Comparison of ENCODE assay signal across 15 mouse cellular contexts in the genomic region with DNA sequence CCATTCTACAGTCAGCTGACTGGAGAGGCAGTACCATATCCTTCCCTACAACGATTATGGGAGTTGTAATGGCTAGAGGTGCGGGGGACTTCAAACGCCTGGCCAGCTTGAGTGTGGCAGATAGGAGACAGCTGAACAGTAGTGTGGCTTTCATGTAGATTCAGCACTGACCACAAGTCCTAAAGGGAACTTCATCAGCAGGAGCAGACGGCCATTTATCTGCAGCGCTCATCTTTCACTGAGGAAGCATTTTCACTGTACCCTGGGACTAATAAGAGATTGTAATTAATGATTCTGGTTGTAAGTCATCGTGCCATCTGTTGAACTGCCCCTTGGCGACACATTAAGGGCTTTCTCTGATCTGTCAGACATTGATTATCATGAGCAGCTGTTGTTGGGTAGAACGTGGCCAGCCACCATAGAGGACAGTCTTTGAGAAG. TPM values are rescaled to one million over a fixed set of nuclear protein-coding genes. Genes with fewer than 3 reads are reported as not detected.
A peak's percentile ranks its signal among the peaks of the same experiment; 100 is the strongest.
DNase-seq lines count a peak whose midpoint lies in the region; ATAC-seq lines count a peak whose summit lies in the region.
"Had no signal": no experiment of that assay in that cellular context is flagged by ENCODE, and none has a peak within 500 bp of the region (broad histone marks: within the 10 kb centered on the region; RNA-seq: fewer than 3 reads in every experiment).

No protein-coding gene starts in this region.

- no peaks in the 10 kb centered on the region for H3K9me3 ChIP-seq in forebrain, embryonic 13.5 days (replicated peaks)
- no peaks in the 10 kb centered on the region for H3K9me3 ChIP-seq in forebrain, embryonic 12.5 days
- H3K9me3 ChIP-seq in midbrain, embryonic 14.5 days (ENCODE audit: control insufficient read depth, low read length) = no peaks in the 10 kb centered on the region
- no peaks in the 10 kb centered on the region for H3K9me3 ChIP-seq in midbrain, embryonic 13.5 days
- no peaks in the 10 kb centered on the region for H3K9me3 ChIP-seq in hindbrain, embryonic 11.5 days (ENCODE audit: control insufficient read depth, low read length)
- H3K9me3 ChIP-seq in neural tube, embryonic 15.5 days (replicated peaks) = no peaks in the 10 kb centered on the region
- H3K9me3 ChIP-seq: embryonic facial prominence, embryonic 12.5 days; kidney, embryonic 15.5 days; limb, embryonic 13.5 days had no signal

- no peak overlapping the region for H3K9ac ChIP-seq in forebrain, embryonic 13.5 days
- no peak overlapping the region for H3K9ac ChIP-seq in forebrain, embryonic 12.5 days
- H3K9ac ChIP-seq in midbrain, embryonic 14.5 days (replicated peaks; ENCODE audit: low read length) = no peak overlapping the region
- no peak overlapping the region for H3K9ac ChIP-seq in midbrain, embryonic 13.5 days (replicated peaks)
- H3K9ac ChIP-seq in hindbrain, embryonic 11.5 days (ENCODE audit: low read depth, low read length) = no peak overlapping the region
- H3K9ac ChIP-seq in neural tube, embryonic 15.5 days (replicated peaks) = no peak overlapping the region
- H3K9ac ChIP-seq: embryonic facial prominence, embryonic 12.5 days; kidney, embryonic 15.5 days; limb, embryonic 13.5 days had no signal

- H3K4me1 ChIP-seq in forebrain, embryonic 13.5 days = peaks cover 15% of the 10 kb centered on the region
- no peaks in the 10 kb centered on the region; the same call in 1 of the 2 replicates for H3K4me1 ChIP-seq in forebrain, embryonic 12.5 days
- no peaks in the 10 kb centered on the region for H3K4me1 ChIP-seq in midbrain, embryonic 14.5 days (ENCODE audit: control insufficient read depth, insufficient read depth, low read length)
- H3K4me1 ChIP-seq in midbrain, embryonic 13.5 days (replicated peaks) = peaks cover 6% of the 10 kb centered on the region
- no peaks in the 10 kb centered on the region for H3K4me1 ChIP-seq in hindbrain, embryonic 11.5 days (replicated peaks; ENCODE audit: control insufficient read depth, insufficient read depth, low read length)
- H3K4me1 ChIP-seq in neural tube, embryonic 15.5 days = peaks cover 24% of the 10 kb centered on the region
- H3K4me1 ChIP-seq: embryonic facial prominence, embryonic 12.5 days had no signal

- no peaks in the 10 kb centered on the region for H3K27me3 ChIP-seq in forebrain, embryonic 13.5 days
- no peaks in the 10 kb centered on the region for H3K27me3 ChIP-seq in forebrain, embryonic 12.5 days
- H3K27me3 ChIP-seq in midbrain, embryonic 14.5 days (ENCODE audit: control insufficient read depth, insufficient read depth, low read length) = no peaks in the 10 kb centered on the region
- H3K27me3 ChIP-seq in midbrain, embryonic 13.5 days = no peaks in the 10 kb centered on the region
- H3K27me3 ChIP-seq in hindbrain, embryonic 11.5 days (ENCODE audit: control insufficient read depth, insufficient read depth, low read length) = no peaks in the 10 kb centered on the region
- H3K27me3 ChIP-seq in neural tube, embryonic 15.5 days (replicated peaks) = no peaks in the 10 kb centered on the region
- H3K27me3 ChIP-seq: embryonic facial prominence, embryonic 12.5 days; kidney, embryonic 15.5 days; limb, embryonic 13.5 days had no signal

- H3K27ac ChIP-seq in forebrain, embryonic 13.5 days = peak overlapping the region; percentile 52
- H3K27ac ChIP-seq in forebrain, embryonic 12.5 days = no peak overlapping the region
- peak overlapping the region; percentile 60; the same call in 1 of the 2 replicates for H3K27ac ChIP-seq in midbrain, embryonic 14.5 days (replicated peaks; ENCODE audit: low read depth, low read length)
- no peak overlapping the region for H3K27ac ChIP-seq in midbrain, embryonic 13.5 days
- H3K27ac ChIP-seq in hindbrain, embryonic 11.5 days (ENCODE audit: low read depth, low read length) = no peak overlapping the region
- H3K27ac ChIP-seq in neural tube, embryonic 15.5 days (replicated peaks) = peak overlapping the region; percentile 58
- H3K27ac ChIP-seq: embryonic facial prominence, embryonic 12.5 days; kidney, embryonic 15.5 days; limb, embryonic 13.5 days had no signal

- whole genome bisulfite sequencing in forebrain, embryonic 13.5 days = 79% methylated on average over 8 of the region's 8 CpGs
- 83% methylated on average over 8 of the region's 8 CpGs for WGBS in forebrain, embryonic 12.5 days
- 68% methylated on average over 8 of the region's 8 CpGs for WGBS in midbrain, embryonic 14.5 days
- 72% methylated on average over 8 of the region's 8 CpGs for WGBS in midbrain, embryonic 13.5 days
- WGBS in hindbrain, embryonic 11.5 days = 74% methylated on average over 8 of the region's 8 CpGs
- WGBS in neural tube, embryonic 15.5 days = 35% methylated on average over 8 of the region's 8 CpGs

- 0 out of 2 replicates have a peak, but pooled peaks have one; percentile 24 for ATAC-seq in forebrain, embryonic 13.5 days
- no peak for ATAC-seq in forebrain, embryonic 12.5 days (ENCODE audit: low FRiP score)
- ATAC-seq in midbrain, embryonic 14.5 days (ENCODE audit: low FRiP score, low TSS enrichment) = no peak
- no peak for ATAC-seq in midbrain, embryonic 13.5 days
- no peak for ATAC-seq in hindbrain, embryonic 11.5 days (ENCODE audit: low FRiP score)
- peak; percentile 53; the same call in 1 of the 2 replicates for ATAC-seq in neural tube, embryonic 15.5 days (ENCODE audit: low FRiP score)

- H3K4me2 ChIP-seq in forebrain, embryonic 13.5 days = no peak overlapping the region
- H3K4me2 ChIP-seq in forebrain, embryonic 12.5 days = no peak overlapping the region
- H3K4me2 ChIP-seq in midbrain, embryonic 14.5 days (ENCODE audit: low read length) = no peak overlapping the region
- H3K4me2 ChIP-seq in midbrain, embryonic 13.5 days (replicated peaks) = no peak overlapping the region
- H3K4me2 ChIP-seq in hindbrain, embryonic 11.5 days (replicated peaks; ENCODE audit: low read depth, low read length) = no peak overlapping the region
- no peak overlapping the region for H3K4me2 ChIP-seq in neural tube, embryonic 15.5 days
- H3K4me2 ChIP-seq: embryonic facial prominence, embryonic 12.5 days; heart, embryonic 11.5 days; kidney, embryonic 15.5 days; limb, embryonic 13.5 days had no signal

- no peak overlapping the region for H3K4me3 ChIP-seq in forebrain, embryonic 13.5 days
- H3K4me3 ChIP-seq in forebrain, embryonic 12.5 days (replicated peaks) = no peak overlapping the region
- no peak overlapping the region for H3K4me3 ChIP-seq in midbrain, embryonic 14.5 days (replicated peaks; ENCODE audit: low read depth, low read length)
- no peak overlapping the region for H3K4me3 ChIP-seq in midbrain, embryonic 13.5 days (replicated peaks)
- no peak overlapping the region for H3K4me3 ChIP-seq in hindbrain, embryonic 11.5 days (ENCODE audit: low read depth, low read length)
- H3K4me3 ChIP-seq in neural tube, embryonic 15.5 days (replicated peaks) = no peak overlapping the region
- H3K4me3 ChIP-seq: embryonic facial prominence, embryonic 12.5 days; kidney, embryonic 15.5 days; limb, embryonic 13.5 days had no signal

- peak; percentile 13 for DNase-seq in midbrain, embryonic 14.5 days
- DNase-seq in hindbrain, embryonic 11.5 days (ENCODE audit: low spot score) = peak; percentile 13
- DNase-seq in cerebellum, postnatal 25 days = no peak
- DNase-seq in layer of hippocampus, adult 18-20 months (ENCODE audit: low spot score in 2 of 2) = no peak
- DNase-seq: adrenal gland, postnatal 14 days; cerebellum, adult 11-12 months; thymus, postnatal 25 days had no signal

- peaks cover 69% of the 10 kb centered on the region for H3K36me3 ChIP-seq in forebrain, embryonic 13.5 days (ENCODE audit: poor library complexity, severe bottlenecking)
- H3K36me3 ChIP-seq in forebrain, embryonic 12.5 days (replicated peaks) = peaks cover 83% of the 10 kb centered on the region
- H3K36me3 ChIP-seq in midbrain, embryonic 14.5 days (ENCODE audit: control insufficient read depth, insufficient read depth, low read length) = peaks cover 70% of the 10 kb centered on the region
- peaks cover 67% of the 10 kb centered on the region for H3K36me3 ChIP-seq in midbrain, embryonic 13.5 days
- H3K36me3 ChIP-seq in hindbrain, embryonic 11.5 days (ENCODE audit: control insufficient read depth, insufficient read depth, low read length) = no peaks in the 10 kb centered on the region
- H3K36me3 ChIP-seq in neural tube, embryonic 15.5 days = peaks cover 50% of the 10 kb centered on the region

RNA-seq across cellular contexts. Expression of gene Rprd1b, which starts 31.4 kb away (rescaled TPM):
- 51.3 and 54.2 TPM in 2 replicates for polyA plus RNA-seq in forebrain, embryonic 13.5 days (2015; fragmentation: Nextera tagmentation; extraction: Ambion mirVana)
- 61.1 and 66.3 TPM in 2 replicates for polyA plus RNA-seq in forebrain, embryonic 12.5 days (2016; fragmentation: Nextera tagmentation; extraction: Ambion mirVana)
- polyA plus RNA-seq in midbrain, embryonic 14.5 days (2014; fragmentation: Nextera tagmentation; extraction: Ambion mirVana) = 32.9 and 40.2 TPM in 2 replicates
- 40.8 and 49.6 TPM in 2 replicates for polyA plus RNA-seq in midbrain, embryonic 13.5 days (2015; fragmentation: Nextera tagmentation; extraction: Ambion mirVana)
- polyA plus RNA-seq in hindbrain, embryonic 11.5 days (2014; fragmentation: Nextera tagmentation; extraction: Ambion mirVana) = 56.2 and 67.4 TPM in 2 replicates
- 28.5 and 32.8 TPM in 2 replicates for polyA plus RNA-seq in neural tube, embryonic 15.5 days (2015; fragmentation: Nextera tagmentation; extraction: Ambion mirVana)
- total RNA-seq in layer of hippocampus, adult 18-20 months (2021) = 10 to 100 TPM; 62.7 to 65.2 TPM

RNA-seq across cellular contexts. Expression of gene Tti1, which starts 31.5 kb away (rescaled TPM):
- 21.0 and 25.9 TPM in 2 replicates for polyA plus RNA-seq in forebrain, embryonic 13.5 days (2015; fragmentation: Nextera tagmentation; extraction: Ambion mirVana)
- 34.5 and 38.2 TPM in 2 replicates for polyA plus RNA-seq in forebrain, embryonic 12.5 days (2016; fragmentation: Nextera tagmentation; extraction: Ambion mirVana)
- 11.4 and 20.5 TPM in 2 replicates for polyA plus RNA-seq in midbrain, embryonic 14.5 days (2014; fragmentation: Nextera tagmentation; extraction: Ambion mirVana)
- 20.6 and 22.2 TPM in 2 replicates for polyA plus RNA-seq in midbrain, embryonic 13.5 days (2015; fragmentation: Nextera tagmentation; extraction: Ambion mirVana)
- polyA plus RNA-seq in hindbrain, embryonic 11.5 days (2014; fragmentation: Nextera tagmentation; extraction: Ambion mirVana) = 21.9 and 22.7 TPM in 2 replicates
- polyA plus RNA-seq in neural tube, embryonic 15.5 days (2015; fragmentation: Nextera tagmentation; extraction: Ambion mirVana) = 14.7 and 17.3 TPM in 2 replicates
- total RNA-seq in layer of hippocampus, adult 18-20 months (2021) = 10 to 100 TPM; 22.8 to 23.1 TPM

Comparison
In these comparisons a context has a peak if more than half of its experiments do, and no peak if none do; other contexts are left out.
1. ATAC-seq: peak in forebrain, embryonic 13.5 days (single experiment) and neural tube, embryonic 15.5 days (single experiment); none in forebrain, embryonic 12.5 days (single experiment), midbrain, embryonic 14.5 days (single experiment), midbrain, embryonic 13.5 days (single experiment) and hindbrain, embryonic 11.5 days (single experiment).
2. H3K27ac ChIP-seq: peak in forebrain, embryonic 13.5 days (single experiment), midbrain, embryonic 14.5 days (single experiment) and neural tube, embryonic 15.5 days (single experiment); none in forebrain, embryonic 12.5 days (single experiment), midbrain, embryonic 13.5 days (single experiment) and hindbrain, embryonic 11.5 days (single experiment).
3. DNase-seq: peak in midbrain, embryonic 14.5 days (single experiment) and hindbrain, embryonic 11.5 days (single experiment); none in cerebellum, postnatal 25 days (0 of 2) and layer of hippocampus, adult 18-20 months (0 of 2).